Mouse (Mus musculus) common myeloid progenitor, adult 5-6 weeks (primary cell): ENCODE data around the gene Mindy2. TPM values are rescaled to one million over a fixed set of nuclear protein-coding genes. Genes with fewer than 3 reads are reported as not detected.
"Not testable (repeated sequence)": the region's sequence is repeated elsewhere in the genome, so short reads cannot be mapped to it uniquely, and the experiment has no call there.

Experiments
- ATAC-seq: replicated peaks from 2 replicates; pipeline ENCODE4 v1.8.0; 2016; ENCODE audit warnings: low read depth, mild to moderate bottlenecking, moderate TSS enrichment, inconsistent platforms; ENCODE audit not compliant: poor library complexity, severe bottlenecking
- total RNA-seq: library from RNA; stranded (forward); fragments of 200-1000, 187-1606 nt; gene quantifications from 2 replicates; pipeline ENCODE4 v1.2.3, GENCODE M21; 2017

Gene Mindy2
- total RNA-seq, 1 experiment from 2014 or later: 15.4 TPM

GRCm38 (mm10) chr9:70590775-70591174 is 66.2 kb downstream of the Mindy2 start:
- peak; percentile 84 for ATAC-seq

- ATAC-seq: no peak
Observed at GRCm38 (mm10) chr9:70587171-70587570, 69.8 kb downstream of the Mindy2 start.

- peak; percentile 94 for ATAC-seq
Observed at GRCm38 (mm10) chr9:70585172-70585571, 71.8 kb downstream of the Mindy2 start.

GRCm38 (mm10) chr9:70584641-70585040 is 72.3 kb downstream of the Mindy2 start:
- no peak for ATAC-seq

- no peak for ATAC-seq
Observed at GRCm38 (mm10) chr9:70580956-70581355, 76.0 kb downstream of the Mindy2 start.

GRCm38 (mm10) chr9:70578123-70578522 is 78.9 kb downstream of the Mindy2 start:
- no peak for ATAC-seq

GRCm38 (mm10) chr9:70570351-70570750 is 86.6 kb downstream of the Mindy2 start:
- ATAC-seq: no peak

GRCm38 (mm10) chr9:70567651-70568050 is 89.3 kb downstream of the Mindy2 start:
- no peak for ATAC-seq

- no peak for ATAC-seq
Observed at GRCm38 (mm10) chr9:70562825-70563224, 94.1 kb downstream of the Mindy2 start.

- no peak for ATAC-seq
Observed at GRCm38 (mm10) chr9:70556796-70557195, 100.2 kb downstream of the Mindy2 start.

GRCm38 (mm10) chr9:70555431-70555830 is 101.5 kb downstream of the Mindy2 start:
- ATAC-seq: no peak

- not testable (repeated sequence) for ATAC-seq
Observed at GRCm38 (mm10) chr9:70552233-70552632, 104.7 kb downstream of the Mindy2 start.

- ATAC-seq: no peak
Observed at GRCm38 (mm10) chr9:70551524-70551923, 105.5 kb downstream of the Mindy2 start.

Other genes starting within 250 kb of the Mindy2 start
- gene Ccnb2, start 235.6 kb downstream of the Mindy2 start, total RNA-seq: 83.5 and 99.1 TPM in 2 replicates
- gene Rnf111, start 153.4 kb downstream of the Mindy2 start, total RNA-seq: 31.3 and 38.7 TPM in 2 replicates
- gene Sltm, start 114.4 kb downstream of the Mindy2 start, total RNA-seq: 114 and 131 TPM in 2 replicates
- gene Gm10642, start 923 bp downstream of the Mindy2 start, total RNA-seq: 0.63 TPM in 1 of 2 replicates, not detected in the other
- 82.0 and 101 TPM in 2 replicates for gene Adam10, start 21.8 kb upstream of the Mindy2 start, total RNA-seq